Mouse (Mus musculus) liver, embryonic 16.5 days (tissue): ENCODE results near the gene Pcsk6. TPM values are rescaled to one million over a fixed set of nuclear protein-coding genes. Genes with fewer than 3 reads are reported as not detected.
"Not testable (repeated sequence)": the region's sequence is repeated elsewhere in the genome, so short reads cannot be mapped to it uniquely, and the experiment has no call there.

Experiments
- ATAC-seq: fragments of 200-750 bp; cut with Nextera tagmentation; 2 replicates; pipeline ENCODE4 v1.8.0; 2017; ENCODE audit warnings: low read depth, mild to moderate bottlenecking, moderate number of reproducible peaks, moderate library complexity
- H3K27ac ChIP-seq: fragments of 300-500 bp; sonication (generic); 2 replicates; pipeline ENCODE4 v1.5.1; 2014; ENCODE audit warnings: mild to moderate bottlenecking, low read length
- H3K27me3 ChIP-seq: fragments of 300-500 bp; sonication (generic); 2 replicates; pipeline ENCODE4 v1.6.1; 2014; ENCODE audit warnings: low read depth, low read length, mixed read lengths; ENCODE audit not compliant: control insufficient read depth, insufficient read depth
- H3K36me3 ChIP-seq: fragments of 300-500 bp; sonication (generic); 2 replicates; pipeline ENCODE4 v1.6.1; 2014; ENCODE audit warnings: mild to moderate bottlenecking; ENCODE audit not compliant: control insufficient read depth, insufficient read depth
- H3K4me1 ChIP-seq: fragments of 300-500 bp; sonication (generic); 2 replicates; pipeline ENCODE4 v1.6.1; 2014; ENCODE audit warnings: low read depth, low read length, mixed read lengths; ENCODE audit not compliant: control insufficient read depth
- H3K4me2 ChIP-seq: fragments of 300-500 bp; sonication (generic); 2 replicates; pipeline ENCODE4 v1.6.1; 2014; ENCODE audit warnings: low read depth, low read length, mixed read lengths
- H3K4me3 ChIP-seq: fragments of 300-500 bp; sonication (generic); 2 replicates; pipeline ENCODE4 v1.5.1; 2014; ENCODE audit warnings: low read depth, mild to moderate bottlenecking, low read length
- H3K9ac ChIP-seq: fragments of 300-500 bp; sonication (generic); 2 replicates; pipeline ENCODE4 v1.6.1; 2014; ENCODE audit warnings: low read depth, low read length
- H3K9me3 ChIP-seq: fragments of 300-500 bp; sonication (generic); replicated peaks from 2 replicates; pipeline ENCODE4 v1.6.1; 2016; ENCODE audit warnings: low read length; ENCODE audit not compliant: control insufficient read depth
- WGBS: fragments of 180-500 bp; shearing (Covaris S2); extraction: QIAGEN DNeasy Blood & Tissue Kit; methylation state at CpG from one replicate; pipeline ENCODE4 v1.1.7; 2014; ENCODE audit not compliant: insufficient replicate concordance; 5-methylcytosine and 5-hydroxymethylcytosine counted together
- polyA plus RNA-seq: library from polyadenylated mRNA; unstranded; fragments of >200 nt; fragmentation: Nextera tagmentation; extraction: Ambion mirVana; gene quantifications from 2 replicates; pipeline ENCODE4 v1.2.1, GENCODE M21; 2015

The Pcsk6 gene
- 1.2 and 1.5 TPM in 2 replicates for polyA plus RNA-seq

GRCm38 (mm10) chr7:65861591-65862472 is at the start of gene Pcsk6:
Pcsk6 (plus strand) TSS chr7:65861734.
- no peaks in the 10 kb centered on the region for H3K36me3 ChIP-seq
- peak within 1 kb of the TSS; percentile 39; the same call in 1 of the 2 replicates for H3K9ac ChIP-seq
- no peak within 1 kb of the TSS for H3K27ac ChIP-seq
- no peaks in the 10 kb centered on the region for H3K9me3 ChIP-seq
- H3K4me1 ChIP-seq = no peaks in the 10 kb centered on the region
- H3K4me3 ChIP-seq = peak within 1 kb of the TSS; percentile 58
- H3K4me2 ChIP-seq = peak within 1 kb of the TSS; percentile 74
- under 1% methylated on average over 81 of the region's 111 CpGs for WGBS
- peak; percentile 61 for ATAC-seq
- peaks cover 59% of the 10 kb centered on the region for H3K27me3 ChIP-seq

- no peak for ATAC-seq
- H3K27ac ChIP-seq = no peak overlapping the region
- H3K27me3 ChIP-seq = no peaks in the 10 kb centered on the region
- 59% methylated on average over 8 of the region's 8 CpGs for WGBS
- H3K36me3 ChIP-seq = no peaks in the 10 kb centered on the region
- H3K4me2 ChIP-seq = no peak overlapping the region
- no peaks in the 10 kb centered on the region for H3K4me1 ChIP-seq
- no peak overlapping the region for H3K9ac ChIP-seq
- H3K4me3 ChIP-seq = no peak overlapping the region
- H3K9me3 ChIP-seq = no peaks in the 10 kb centered on the region
Observed at GRCm38 (mm10) chr7:65813611-65814212, 47.8 kb upstream of the Pcsk6 start.

GRCm38 (mm10) chr7:65817564-65817963 is 44.0 kb upstream of the Pcsk6 start:
- Histone ChIP-seq H3K4me2 (no peak overlapping the region), H3K27ac (no peak overlapping the region), H3K9ac (no peak overlapping the region), H3K4me3 (no peak overlapping the region), H3K9me3 (no peaks in the 10 kb centered on the region), H3K4me1 (no peaks in the 10 kb centered on the region), H3K27me3 (no peaks in the 10 kb centered on the region), H3K36me3 (no peaks in the 10 kb centered on the region)
- 69% methylated on average over 8 of the region's 8 CpGs for WGBS
- ATAC-seq = no peak

- H3K27ac ChIP-seq = no peak overlapping the region
- H3K27me3 ChIP-seq = no peaks in the 10 kb centered on the region
- H3K4me2 ChIP-seq = no peak overlapping the region
- H3K4me3 ChIP-seq = no peak overlapping the region
- H3K36me3 ChIP-seq = no peaks in the 10 kb centered on the region
- ATAC-seq = no peak
- H3K9me3 ChIP-seq = no peaks in the 10 kb centered on the region
- WGBS = 61% methylated on average over 8 of the region's 8 CpGs
- H3K4me1 ChIP-seq = no peaks in the 10 kb centered on the region; the same call in 1 of the 2 replicates
- H3K9ac ChIP-seq = no peak overlapping the region
Observed at GRCm38 (mm10) chr7:65820391-65820790, 41.1 kb upstream of the Pcsk6 start.

GRCm38 (mm10) chr7:65821901-65822300 is 39.6 kb upstream of the Pcsk6 start:
- ATAC-seq, H3K9me3 ChIP-seq, H3K4me2 ChIP-seq, H3K4me1 ChIP-seq, H3K36me3 ChIP-seq, H3K27ac ChIP-seq, H3K4me3 ChIP-seq, H3K9ac ChIP-seq, H3K27me3 ChIP-seq: not testable (repeated sequence)
- WGBS = 63% methylated on average over 4 of the region's 4 CpGs

- H3K4me2 ChIP-seq = no peak overlapping the region
- no peaks in the 10 kb centered on the region for H3K27me3 ChIP-seq
- H3K4me3 ChIP-seq = no peak overlapping the region
- no peaks in the 10 kb centered on the region for H3K36me3 ChIP-seq
- no peak overlapping the region for H3K27ac ChIP-seq
- no peak overlapping the region for H3K9ac ChIP-seq
- H3K9me3 ChIP-seq = no peaks in the 10 kb centered on the region
- H3K4me1 ChIP-seq = no peaks in the 10 kb centered on the region; the same call in 1 of the 2 replicates
- 24% methylated on average over 2 of the region's 2 CpGs for WGBS
- ATAC-seq = no peak
Observed at GRCm38 (mm10) chr7:65822506-65823119, 38.9 kb upstream of the Pcsk6 start.

- 76% methylated on average over 3 of the region's 3 CpGs for WGBS
- Histone ChIP-seq H3K9me3 (peaks cover 2% of the 10 kb centered on the region; the same call in 1 of the 2 replicates), H3K4me1 (no peaks in the 10 kb centered on the region), H3K4me3 (no peak overlapping the region), H3K27me3 (no peaks in the 10 kb centered on the region), H3K4me2 (no peak overlapping the region), H3K27ac (no peak overlapping the region), H3K9ac (no peak overlapping the region), H3K36me3 (no peaks in the 10 kb centered on the region)
- ATAC-seq = no peak
Observed at GRCm38 (mm10) chr7:65839756-65840155, 21.8 kb upstream of the Pcsk6 start.

GRCm38 (mm10) chr7:65843210-65843609 is 18.3 kb upstream of the Pcsk6 start:
- Histone ChIP-seq H3K36me3 (no peaks in the 10 kb centered on the region), H3K4me1 (no peaks in the 10 kb centered on the region), H3K4me3 (no peak overlapping the region), H3K4me2 (no peak overlapping the region), H3K27ac (no peak overlapping the region), H3K9me3 (peaks cover 2% of the 10 kb centered on the region; the same call in 1 of the 2 replicates), H3K9ac (no peak overlapping the region), H3K27me3 (no peaks in the 10 kb centered on the region)
- no peak for ATAC-seq
- 31% methylated on average over 2 of the region's 2 CpGs for WGBS
